Mouse (Mus musculus): ENCODE data around the gene 5730596B20Rik.

Gene 5730596B20Rik

GRCm38 (mm10) chr6:52227470-52228222 is 50.3 kb downstream of the 5730596B20Rik start:
- no peak for DNase-seq

GRCm38 (mm10) chr6:52228475-52229465 is 51.5 kb downstream of the 5730596B20Rik start:
- no peak for DNase-seq

- DNase-seq = no peak
Observed at GRCm38 (mm10) chr6:52229558-52230416, 52.5 kb downstream of the 5730596B20Rik start.

Data from spleen, adult 18-20 months (tissue).